In the genomic region with DNA sequence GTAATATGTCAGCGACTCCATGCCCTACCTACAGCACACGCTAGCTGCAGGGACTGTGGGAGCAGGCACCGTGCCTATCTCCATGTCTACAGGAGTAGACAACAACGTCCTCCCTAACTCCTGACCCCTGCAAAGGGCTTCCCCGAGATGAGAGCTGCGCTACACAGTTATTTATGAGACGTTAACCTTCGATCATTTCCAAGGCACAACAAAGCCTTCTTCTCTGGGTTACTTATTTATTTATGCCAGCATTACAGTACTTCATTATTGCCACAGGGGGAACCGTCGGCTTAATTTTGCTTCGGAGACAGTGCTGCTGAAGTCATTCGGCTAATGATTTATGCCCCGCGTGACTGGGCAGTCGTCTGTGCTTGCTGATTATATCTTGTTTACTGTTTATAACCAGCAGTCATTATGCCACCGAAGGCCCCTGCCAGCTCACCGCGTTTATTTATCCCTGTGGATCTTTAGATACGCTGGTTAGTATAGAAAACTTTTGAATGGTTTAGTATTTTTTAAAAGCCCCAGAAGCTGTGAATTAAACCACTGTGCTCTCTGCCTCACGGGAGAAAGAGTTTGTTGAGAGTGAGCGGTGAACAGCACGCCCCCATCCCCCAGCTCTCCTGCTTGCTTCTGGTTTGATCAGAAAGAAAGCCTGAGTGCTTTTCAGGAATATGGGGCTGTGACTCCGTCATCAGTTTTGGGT, we compare ENCODE assay signal across 8 mouse cellular contexts.
DNase-seq lines count a peak whose midpoint lies in the region; ATAC-seq lines count a peak whose summit lies in the region.

No protein-coding gene starts in this region.

- WGBS in midbrain, embryonic 11.5 days = 71% methylated on average over 23 of the region's 23 CpGs
- WGBS in stomach, embryonic 14.5 days = 17% methylated on average over 23 of the region's 23 CpGs

- ATAC-seq in midbrain, embryonic 11.5 days (ENCODE audit: low FRiP score) = no peak
- ATAC-seq in stomach, embryonic 14.5 days (ENCODE audit: insufficient number of reproducible peaks, insufficient read depth, low FRiP score, low read depth) = peak; percentile 63; the same call in 1 of the 2 replicates

- no peak overlapping the region for H3K27ac ChIP-seq in midbrain, embryonic 11.5 days (ENCODE audit: low read depth, low read length)
- H3K27ac ChIP-seq in stomach, embryonic 14.5 days (ENCODE audit: low read length) = no peak overlapping the region

- intact Hi-C loops in left cerebral cortex, postnatal 4 days (cut with DNase I) = loop anchor here (5.0 kb wide), 1 partner anchor 530 kb away; no protein-coding TSS in a partner anchor

- peak; percentile 73 for DNase-seq in adipocyte (ENCODE audit: low spot score)
- peak; percentile 29 for DNase-seq in embryo, embryonic 9.5 days (ENCODE audit: extremely low spot score)
- peak; percentile 59 to 66 for DNase-seq in heart, adult 18-20 months
- peak; percentile 83 for DNase-seq in kidney, adult 18-20 months
- DNase-seq in left cerebral cortex, postnatal 4 days = peak; percentile 77
- DNase-seq in midbrain, embryonic 11.5 days (ENCODE audit: low spot score, missing footprints) = peak; percentile 82
- DNase-seq in thymus, postnatal 14 days = no peak

- H3K4me1 ChIP-seq in midbrain, embryonic 11.5 days (ENCODE audit: control insufficient read depth, insufficient read depth, low read length) = no peaks in the 10 kb centered on the region
- H3K4me1 ChIP-seq in stomach, embryonic 14.5 days (ENCODE audit: control insufficient read depth, insufficient read depth, low read length) = 0 out of 2 replicates have a peak, but pooled peaks cover 3% of the 10 kb centered on the region

- H3K27me3 ChIP-seq in midbrain, embryonic 11.5 days (ENCODE audit: control insufficient read depth, insufficient read depth, low read length) = no peaks in the 10 kb centered on the region
- no peaks in the 10 kb centered on the region for H3K27me3 ChIP-seq in stomach, embryonic 14.5 days (ENCODE audit: control insufficient read depth, insufficient read depth, low read length)

- H3K4me3 ChIP-seq in midbrain, embryonic 11.5 days (ENCODE audit: low read depth, low read length) = no peak overlapping the region
- H3K4me3 ChIP-seq in stomach, embryonic 14.5 days (ENCODE audit: low read depth, low read length) = peak overlapping the region; percentile 6

- no peaks in the 10 kb centered on the region for H3K36me3 ChIP-seq in midbrain, embryonic 11.5 days (ENCODE audit: control insufficient read depth, insufficient read depth, low read length)
- no peaks in the 10 kb centered on the region for H3K36me3 ChIP-seq in stomach, embryonic 14.5 days (ENCODE audit: control insufficient read depth, insufficient read depth, low read length)

- H3K9me3 ChIP-seq in midbrain, embryonic 11.5 days (ENCODE audit: control insufficient read depth, low read length) = no peaks in the 10 kb centered on the region
- H3K9me3 ChIP-seq in stomach, embryonic 14.5 days (ENCODE audit: control insufficient read depth, low read depth, low read length) = no peaks in the 10 kb centered on the region

- peak overlapping the region; percentile 16; the same call in 1 of the 2 replicates for H3K9ac ChIP-seq in midbrain, embryonic 11.5 days (ENCODE audit: low read length)
- H3K9ac ChIP-seq in stomach, embryonic 14.5 days (replicated peaks; ENCODE audit: low read depth, low read length) = no peak overlapping the region

- H3K4me2 ChIP-seq in midbrain, embryonic 11.5 days = no peak overlapping the region
- H3K4me2 ChIP-seq in stomach, embryonic 14.5 days (replicated peaks; ENCODE audit: low read depth, low read length) = peak overlapping the region; percentile 36
